Mouse (Mus musculus): Measurements from ENCODE around the gene Serpinb1c.
A peak's percentile ranks its signal among the peaks of the same experiment; 100 is the strongest.

DNA sequence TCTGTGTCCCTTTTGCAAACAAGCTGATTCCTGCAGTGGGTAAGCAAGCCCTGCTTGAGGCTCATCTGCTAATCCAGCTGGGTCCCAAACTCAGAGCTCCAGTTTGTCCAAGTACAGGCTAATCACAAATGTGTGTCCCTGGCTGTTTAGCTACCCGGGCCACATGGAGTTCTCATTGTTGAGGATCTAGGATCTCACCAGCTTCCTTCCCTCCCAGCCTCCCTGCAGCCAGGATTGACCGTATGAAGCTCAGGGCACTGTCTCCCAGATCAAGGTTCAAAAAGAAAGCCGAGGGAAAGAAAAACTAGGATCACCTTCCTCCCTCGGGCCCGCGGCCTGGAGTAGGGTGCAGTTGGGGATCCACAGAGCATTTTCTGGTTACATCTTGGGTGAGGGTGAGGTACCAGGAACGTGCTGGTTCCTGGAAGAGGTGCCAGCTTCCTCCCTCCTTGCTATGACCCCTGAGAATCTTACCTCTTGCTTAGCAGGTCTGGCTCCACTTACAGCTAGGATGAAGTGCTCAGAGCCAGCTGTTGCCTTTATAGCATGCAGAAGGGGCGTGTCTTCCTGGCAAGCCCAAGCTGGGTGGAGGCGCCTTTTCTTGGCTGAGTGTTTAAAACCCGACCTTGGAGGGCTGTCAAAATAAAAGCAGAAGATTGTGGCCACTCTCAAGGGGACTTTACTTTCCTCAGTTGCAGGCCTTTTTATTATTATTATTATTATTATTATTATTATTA is 47.2 kb downstream of the Serpinb1c start, which contains the start of gene Serpinb1a:
- TF ChIP-seq CTCF (IDR thresholded peaks at IDR 0.05; ENCODE audit: borderline replicate concordance, insufficient read depth, low read length) (no peak), POLR2A (IDR thresholded peaks at IDR 0.05; ENCODE audit: low read depth, low read length) (peak; percentile 62)
